Mouse (Mus musculus): ENCODE measurements around the gene Kcnip1.

GRCm38 (mm10) chr11:33690181-33690580 lies 302.8 kb downstream of the Kcnip1 start:
- TF ChIP-seq CTCF (IDR thresholded peaks at IDR 0.05; ENCODE audit: low read depth), result no peak
- no peak for TF ChIP-seq EP300 (IDR thresholded peaks at IDR 0.05; ENCODE audit: low read depth)
